Mouse (Mus musculus) spleen, adult 18-20 months (tissue): ENCODE measurements around the gene Uri1.
A peak's percentile ranks its signal among the peaks of the same experiment; 100 is the strongest.

ENCODE experiments used
- DNase-seq, 2 experiments: peaks; one replicate each; pipeline ENCODE4 v3.0.0; 2022; ENCODE audit warnings: mixed read lengths in 2 of 2

Gene Uri1

GRCm38 (mm10) chr7:38023451-38023850 is at the start of gene Uri1:
Gene Uri1 (minus strand): TSS chr7:38023551.
- DNase-seq, result no peak

- DNase-seq, result no peak
Measured at GRCm38 (mm10) chr7:38071065-38071464, 47.7 kb upstream of the Uri1 start.

GRCm38 (mm10) chr7:38070663-38071062 is 47.3 kb upstream of the Uri1 start:
- DNase-seq, result no peak

- no peak for DNase-seq
Measured at GRCm38 (mm10) chr7:38064431-38064830, 41.1 kb upstream of the Uri1 start.

GRCm38 (mm10) chr7:38061060-38061970 is 38.0 kb upstream of the Uri1 start:
- peak; percentile 73 to 87 for DNase-seq

- DNase-seq, result no peak
Measured at GRCm38 (mm10) chr7:38059636-38060330, 36.4 kb upstream of the Uri1 start.

GRCm38 (mm10) chr7:38059096-38059495 is 35.7 kb upstream of the Uri1 start:
- no peak for DNase-seq

GRCm38 (mm10) chr7:38055996-38056395 is 32.6 kb upstream of the Uri1 start:
- DNase-seq, result no peak

- no peak for DNase-seq
Measured at GRCm38 (mm10) chr7:38054246-38054645, 30.9 kb upstream of the Uri1 start.

- no peak for DNase-seq
Measured at GRCm38 (mm10) chr7:38047229-38047628, 23.9 kb upstream of the Uri1 start.

GRCm38 (mm10) chr7:38041244-38041643 is 17.9 kb upstream of the Uri1 start:
- DNase-seq, result no peak

GRCm38 (mm10) chr7:38037586-38037985 is 14.2 kb upstream of the Uri1 start:
- no peak for DNase-seq

GRCm38 (mm10) chr7:38031183-38031582 is 7.8 kb upstream of the Uri1 start:
- DNase-seq, result no peak

- DNase-seq, result no peak
Measured at GRCm38 (mm10) chr7:38030606-38031005, 7.3 kb upstream of the Uri1 start.

- no peak for DNase-seq
Measured at GRCm38 (mm10) chr7:38029986-38030385, 6.6 kb upstream of the Uri1 start.

- no peak for DNase-seq
Measured at GRCm38 (mm10) chr7:38029083-38029482, 5.7 kb upstream of the Uri1 start.

- no peak for DNase-seq
Measured at GRCm38 (mm10) chr7:38027940-38028600, 4.7 kb upstream of the Uri1 start.

- no peak for DNase-seq
Measured at GRCm38 (mm10) chr7:38024839-38025238, 1.5 kb upstream of the Uri1 start.

GRCm38 (mm10) chr7:38019770-38020169 is 3.6 kb downstream of the Uri1 start:
- DNase-seq, result no peak

GRCm38 (mm10) chr7:38019369-38019749 is 4.0 kb downstream of the Uri1 start:
- DNase-seq, result peak; percentile 82 to 95

GRCm38 (mm10) chr7:38018416-38019368 is 4.7 kb downstream of the Uri1 start:
- peak; percentile 67 to 75 for DNase-seq

- DNase-seq, result no peak
Measured at GRCm38 (mm10) chr7:38015356-38015755, 8.0 kb downstream of the Uri1 start.
